Mouse (Mus musculus): ENCODE results near the gene Zdhhc24. TPM values are rescaled to one million over a fixed set of nuclear protein-coding genes. Genes with fewer than 3 reads are reported as not detected.

The Zdhhc24 gene
- total RNA-seq, 2 experiments from 2014 or later: 2.6 to 4.0 TPM

- DNase-seq (ENCODE audit: low spot score): no peak
- intact Hi-C loops (cut with DNase I): no loop called here
Measured at GRCm38 (mm10) chr19:4876241-4876640, 2.2 kb upstream of the Zdhhc24 start.

- intact Hi-C loops (cut with DNase I): no loop called here
- no peak for DNase-seq (ENCODE audit: low spot score)
Measured at GRCm38 (mm10) chr19:4876755-4877154, 1.7 kb upstream of the Zdhhc24 start.

- peak; percentile 20 for DNase-seq (ENCODE audit: low spot score)
- intact Hi-C loops (cut with DNase I): no loop called here
Measured at GRCm38 (mm10) chr19:4877785-4878184, 683 bp upstream of the Zdhhc24 start, which contains the start of gene Actn3. Gene Actn3, minus strand, starts transcription at chr19:4877909.

GRCm38 (mm10) chr19:4879324-4879703, 846 bp downstream of the Zdhhc24 start:
- no peak for DNase-seq (ENCODE audit: low spot score)
- intact Hi-C loops (cut with DNase I): no loop called here

- no peak for DNase-seq (ENCODE audit: low spot score)
- intact Hi-C loops (cut with DNase I): no loop called here
Measured at GRCm38 (mm10) chr19:4883961-4884360, 5.5 kb downstream of the Zdhhc24 start.

GRCm38 (mm10) chr19:4889791-4890190, 11.3 kb downstream of the Zdhhc24 start:
- DNase-seq (ENCODE audit: low spot score): no peak
- intact Hi-C loops (cut with DNase I): no loop called here

GRCm38 (mm10) chr19:4891798-4892197, 13.3 kb downstream of the Zdhhc24 start:
- no peak for DNase-seq (ENCODE audit: low spot score)
- intact Hi-C loops (cut with DNase I): no loop called here

GRCm38 (mm10) chr19:4896780-4897520, 18.5 kb downstream of the Zdhhc24 start:
- intact Hi-C loops (cut with DNase I): no loop called here
- DNase-seq (ENCODE audit: low spot score): no peak

- intact Hi-C loops (cut with DNase I): no loop called here
Measured at GRCm38 (mm10) chr19:4898972-4899371, 20.5 kb downstream of the Zdhhc24 start.

GRCm38 (mm10) chr19:4899888-4900287, 21.4 kb downstream of the Zdhhc24 start:
- DNase-seq (ENCODE audit: low spot score): no peak
- intact Hi-C loops (cut with DNase I): no loop called here

More at GRCm38 (mm10) chr19:4898972-4899371, 20.5 kb downstream of the Zdhhc24 start:
- no peak for DNase-seq (ENCODE audit: low spot score)

- intact Hi-C loops (cut with DNase I): loop anchor here (5.0 kb wide), 1 partner anchor 149 kb away; the partner anchor contains the start of gene Rbm4b
- peak; percentile 47 for DNase-seq (ENCODE audit: low spot score)
Measured at GRCm38 (mm10) chr19:4905979-4906794, 27.7 kb downstream of the Zdhhc24 start, which contains the start of gene Bbs1. Gene Bbs1, minus strand, starts transcription at chr19:4906628.

GRCm38 (mm10) chr19:4908107-4908506, 29.6 kb downstream of the Zdhhc24 start:
- intact Hi-C loops (cut with DNase I): loop anchor here (5.0 kb wide), 1 partner anchor 151 kb away; the partner anchor contains the start of gene Rbm4b
- no peak for DNase-seq (ENCODE audit: low spot score)

GRCm38 (mm10) chr19:4909376-4909775, 30.9 kb downstream of the Zdhhc24 start:
- no peak for DNase-seq (ENCODE audit: low spot score)
- intact Hi-C loops (cut with DNase I): loop anchor here (5.0 kb wide), 1 partner anchor 152 kb away; the partner anchor contains the start of gene Rbm4b

GRCm38 (mm10) chr19:4915924-4916603, 37.6 kb downstream of the Zdhhc24 start:
- no peak for DNase-seq (ENCODE audit: low spot score)
- intact Hi-C loops (cut with DNase I): no loop called here

GRCm38 (mm10) chr19:4916827-4917226, 38.4 kb downstream of the Zdhhc24 start:
- intact Hi-C loops (cut with DNase I): no loop called here
- DNase-seq (ENCODE audit: low spot score): no peak

GRCm38 (mm10) chr19:4919652-4920051, 41.2 kb downstream of the Zdhhc24 start:
- no peak for DNase-seq (ENCODE audit: low spot score)

GRCm38 (mm10) chr19:4925121-4925860, 46.8 kb downstream of the Zdhhc24 start:
- no peak for DNase-seq (ENCODE audit: low spot score)
- intact Hi-C loops (cut with DNase I): no loop called here

More at GRCm38 (mm10) chr19:4919652-4920051, 41.2 kb downstream of the Zdhhc24 start:
- intact Hi-C loops (cut with DNase I): no loop called here

- intact Hi-C loops (cut with DNase I): no loop called here
Measured at GRCm38 (mm10) chr19:4927904-4928531, 49.5 kb downstream of the Zdhhc24 start, which contains the start of gene Dpp3. Gene Dpp3, minus strand, starts transcription at chr19:4928287.

GRCm38 (mm10) chr19:4928781-4929180, 50.3 kb downstream of the Zdhhc24 start:
- intact Hi-C loops (cut with DNase I): no loop called here

More at GRCm38 (mm10) chr19:4927904-4928531, 49.5 kb downstream of the Zdhhc24 start, which contains the start of gene Dpp3:
- DNase-seq (ENCODE audit: low spot score): peak; percentile 95

More at GRCm38 (mm10) chr19:4928781-4929180, 50.3 kb downstream of the Zdhhc24 start:
- no peak for DNase-seq (ENCODE audit: low spot score)

Data from heart, postnatal 25 days (tissue).